Mouse (Mus musculus) small intestine, adult 2 months (tissue): ENCODE measurements around the gene Upf1.

Source experiments
- CTCF ChIP-seq: fragments of 200-500 bp; IDR thresholded peaks from 2 replicates; pipeline ENCODE4 v1.5.1; 2012; ENCODE audit warnings: low read depth, mild to moderate bottlenecking, control low read depth, inconsistent platforms, low read length, moderate library complexity, mixed read lengths; ENCODE audit not compliant: insufficient replicate concordance, insufficient read length; ENCODE audit errors: extremely low read depth
- POLR2A ChIP-seq: fragments of 200-500 bp; IDR thresholded peaks from 2 replicates; pipeline ENCODE4 v1.6.1; 2012; ENCODE audit warnings: low read depth, mild to moderate bottlenecking, control low read depth, inconsistent platforms, low read length, moderate library complexity

DNA sequence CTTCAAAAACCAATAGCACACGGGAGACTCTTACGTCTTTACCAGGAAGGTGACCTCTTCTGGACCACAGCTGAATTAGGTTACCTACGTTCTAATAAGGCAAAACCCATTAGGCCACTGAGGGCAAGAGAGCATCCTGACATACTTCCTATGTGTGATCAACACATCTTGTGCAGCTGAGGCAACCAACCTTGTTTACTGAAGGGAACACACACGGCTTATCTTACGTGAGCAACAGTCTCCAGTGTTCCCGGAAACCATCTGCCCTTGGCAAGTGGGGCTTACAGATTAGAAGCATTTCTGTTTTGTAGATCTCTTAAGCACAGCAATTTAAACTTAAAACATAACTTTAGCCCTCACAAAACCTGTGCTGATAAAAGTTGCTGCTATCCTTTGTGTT is 25.6 kb downstream of the Upf1 start:
- TF ChIP-seq CTCF = no peak
- no peak for TF ChIP-seq POLR2A
